Mouse (Mus musculus) intestine, embryonic 14.5 days (tissue): ENCODE data around the gene Tubb3. TPM values are rescaled to one million over a fixed set of nuclear protein-coding genes. Genes with fewer than 3 reads are reported as not detected.
"Not testable (repeated sequence)": the region's sequence is repeated elsewhere in the genome, so short reads cannot be mapped to it uniquely, and the experiment has no call there.

Experiments used
- ATAC-seq: fragments of 200-750 bp; cut with Nextera tagmentation; replicated peaks from 2 replicates; pipeline ENCODE4 v1.8.0; 2017; ENCODE audit warnings: low read depth, moderate number of reproducible peaks, moderate TSS enrichment, moderate library complexity; ENCODE audit not compliant: low FRiP score, low TSS enrichment
- DNase-seq: peaks from one replicate; pipeline ENCODE4 v3.0.0-alpha.2; 2018; ENCODE audit warnings: low spot score
- H3K27ac ChIP-seq: fragments of 300-500 bp; sonication (generic); 2 replicates; pipeline ENCODE4 v1.5.1; 2014; ENCODE audit warnings: low read depth, mild to moderate bottlenecking, control low read depth
- H3K27me3 ChIP-seq: fragments of 300-500 bp; sonication (generic); replicated peaks from 2 replicates; pipeline ENCODE4 v1.6.1; 2014; ENCODE audit warnings: low read length, control low read depth; ENCODE audit not compliant: control insufficient read depth, insufficient read depth
- H3K36me3 ChIP-seq: fragments of 300-500 bp; sonication (generic); 2 replicates; pipeline ENCODE4 v1.6.1; 2014; ENCODE audit warnings: low read length, control low read depth; ENCODE audit not compliant: control insufficient read depth, insufficient read depth
- H3K4me1 ChIP-seq: fragments of 300-500 bp; sonication (generic); replicated peaks from 2 replicates; pipeline ENCODE4 v1.6.1; 2014; ENCODE audit warnings: low read length, control low read depth, mixed read lengths; ENCODE audit not compliant: control insufficient read depth, insufficient read depth
- H3K4me2 ChIP-seq: fragments of 300-500 bp; sonication (generic); 2 replicates; pipeline ENCODE4 v1.6.1; 2014; ENCODE audit warnings: low read length
- H3K4me3 ChIP-seq: fragments of 300-500 bp; sonication (generic); 2 replicates; pipeline ENCODE4 v1.5.1; 2014; ENCODE audit warnings: low read depth, low read length, control low read depth, mixed read lengths
- H3K9ac ChIP-seq: fragments of 300-500 bp; sonication (generic); 2 replicates; pipeline ENCODE4 v1.6.1; 2014; ENCODE audit warnings: mild to moderate bottlenecking, low read length
- H3K9me3 ChIP-seq: fragments of 300-500 bp; sonication (generic); 2 replicates; pipeline ENCODE4 v1.6.1; 2016; ENCODE audit warnings: low read length, control low read depth; ENCODE audit not compliant: control insufficient read depth
- WGBS: fragments of 180-500 bp; shearing (Covaris S2); extraction: QIAGEN DNeasy Blood & Tissue Kit; methylation state at CpG from one replicate; pipeline ENCODE4 v1.1.7; 2014; 5-methylcytosine and 5-hydroxymethylcytosine counted together
- polyA plus RNA-seq: library from polyadenylated mRNA; unstranded; fragments of >200 nt; fragmentation: Nextera tagmentation; extraction: Ambion mirVana; gene quantifications from 2 replicates; pipeline ENCODE4 v1.2.1, GENCODE M21; 2014

Tubb3 gene
- polyA plus RNA-seq, 1 experiment from 2014 or later = 98.5 TPM

DNA sequence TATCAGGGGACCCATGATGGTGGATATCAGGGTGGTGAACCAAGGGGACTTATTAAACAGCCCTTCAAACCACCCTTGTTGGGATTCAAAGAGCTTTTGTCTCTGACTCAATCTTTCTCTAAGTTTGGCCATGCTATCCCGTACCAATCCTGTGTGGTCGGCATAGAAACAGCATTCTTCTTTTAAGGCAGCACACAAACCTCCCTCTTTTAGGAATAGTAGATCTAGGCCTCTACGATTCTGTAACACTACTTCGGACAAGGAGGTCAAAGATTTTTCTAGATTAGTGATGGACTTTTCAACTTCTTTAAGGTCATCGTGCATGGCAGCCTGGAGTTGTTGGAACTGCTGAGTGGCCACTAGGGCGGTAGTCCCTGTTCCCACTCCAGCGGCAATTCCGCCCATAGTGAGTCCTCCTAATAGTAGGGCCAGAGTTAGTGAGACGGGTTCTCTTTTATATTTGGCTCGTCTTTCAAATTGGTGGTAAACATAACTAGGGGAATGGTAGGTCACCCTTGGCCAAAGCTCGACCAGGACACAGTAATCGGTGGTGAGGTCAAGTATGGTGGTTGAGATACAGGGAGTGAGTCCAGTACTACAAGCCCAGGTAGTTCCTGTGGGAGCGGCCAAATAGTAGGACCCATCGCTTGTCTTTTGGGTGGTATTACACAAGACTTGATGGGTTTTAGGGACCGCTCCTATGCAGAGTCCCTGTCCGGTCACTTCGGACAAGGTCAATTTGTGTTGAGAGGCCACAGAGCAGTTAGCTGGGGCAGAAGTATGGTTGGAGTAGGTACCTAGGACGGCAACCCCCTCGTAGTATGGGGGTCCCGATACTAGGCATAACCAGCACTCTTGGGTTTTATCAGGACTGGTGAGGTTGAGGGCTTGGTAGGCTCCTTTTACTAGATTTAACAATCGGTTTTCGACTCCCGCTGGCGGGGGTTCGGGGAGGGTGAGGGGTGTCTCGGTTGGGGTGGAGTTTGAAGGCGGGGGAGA, 15.6 kb downstream of the Tubb3 start:
- 96% methylated on average over 27 of the region's 27 CpGs for whole genome bisulfite sequencing
- Histone ChIP-seq H3K27ac (no peak overlapping the region), H3K4me3 (no peak overlapping the region), H3K27me3 (no peaks in the 10 kb centered on the region), H3K36me3 (no peaks in the 10 kb centered on the region), H3K9ac (no peak overlapping the region), H3K4me1 (no peaks in the 10 kb centered on the region), H3K4me2 (no peak overlapping the region), H3K9me3 (peaks cover 40% of the 10 kb centered on the region)
- DNase-seq (no peak), ATAC-seq (no peak)

DNA sequence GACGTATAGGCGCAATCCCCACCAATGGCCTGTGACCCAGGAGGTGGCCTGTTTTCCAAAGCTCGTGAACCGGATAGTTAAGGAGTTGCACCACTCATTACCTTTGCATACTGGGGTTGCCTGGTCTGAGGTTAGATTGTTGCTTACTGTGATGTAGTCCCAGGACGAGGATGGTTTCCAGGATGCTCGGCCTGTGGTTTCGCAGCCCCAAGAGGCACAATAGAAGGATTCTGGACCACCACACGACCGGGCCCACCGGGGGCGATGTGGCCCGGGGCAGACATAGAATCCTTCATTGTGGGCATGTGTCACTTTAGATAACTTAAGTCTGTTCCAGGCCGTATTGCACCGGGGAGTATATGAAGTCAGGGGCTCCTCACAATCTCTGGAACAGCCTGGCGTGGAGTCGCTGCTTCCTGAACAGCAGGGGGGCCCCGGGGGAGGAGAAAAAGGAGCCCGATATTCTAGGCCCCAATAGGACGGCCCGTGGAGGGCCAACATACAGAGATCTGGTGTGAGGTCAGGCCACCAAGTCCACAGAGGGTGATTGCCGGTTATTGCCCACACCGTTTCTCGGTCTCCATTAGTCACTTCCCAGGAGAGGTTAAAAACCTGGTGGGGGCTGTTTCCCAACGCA, 16.5 kb downstream of the Tubb3 start:
- no peak overlapping the region for H3K27ac ChIP-seq
- H3K9me3 ChIP-seq = peaks cover 48% of the 10 kb centered on the region
- 97% methylated on average over 24 of the region's 24 CpGs for WGBS
- ATAC-seq = no peak
- no peaks in the 10 kb centered on the region for H3K27me3 ChIP-seq
- DNase-seq = no peak
- no peak overlapping the region for H3K9ac ChIP-seq
- H3K4me2 ChIP-seq = no peak overlapping the region
- H3K36me3 ChIP-seq = no peaks in the 10 kb centered on the region
- no peaks in the 10 kb centered on the region for H3K4me1 ChIP-seq
- no peak overlapping the region for H3K4me3 ChIP-seq

DNA sequence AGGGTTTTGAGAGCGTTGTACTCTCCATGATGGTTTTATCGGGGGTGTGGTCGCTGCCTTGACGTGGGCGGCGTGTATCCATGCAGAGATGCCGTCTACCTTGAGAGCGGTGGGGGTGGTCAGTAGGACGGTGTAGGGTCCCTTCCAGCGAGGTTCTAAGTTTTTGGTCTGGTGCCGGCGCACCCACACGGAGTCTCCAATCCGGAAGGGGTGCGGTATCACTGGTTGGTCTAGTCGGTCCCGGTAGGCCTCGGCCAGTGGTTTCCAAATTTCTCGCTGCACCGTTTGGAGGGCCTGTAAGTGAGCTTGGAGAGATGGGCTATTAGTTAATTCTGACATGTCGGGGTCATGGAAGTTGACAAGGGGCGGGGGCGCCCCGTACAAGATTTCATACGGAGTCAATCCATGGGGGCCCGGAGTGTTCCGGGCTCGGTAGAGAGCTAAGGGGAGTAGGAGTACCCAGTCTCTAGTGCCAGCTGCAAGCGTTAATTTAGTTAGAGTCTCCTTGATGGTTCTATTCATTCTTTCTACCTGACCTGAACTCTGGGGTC, 17.2 kb downstream of the Tubb3 start:
- Histone ChIP-seq H3K4me1 (no peaks in the 10 kb centered on the region), H3K9ac (no peak overlapping the region), H3K27ac (no peak overlapping the region), H3K9me3 (peaks cover 50% of the 10 kb centered on the region), H3K36me3 (no peaks in the 10 kb centered on the region), H3K27me3 (no peaks in the 10 kb centered on the region), H3K4me2 (no peak overlapping the region), H3K4me3 (no peak overlapping the region)
- no peak for DNase-seq
- ATAC-seq = no peak
- 97% methylated on average over 29 of the region's 29 CpGs for WGBS

DNA sequence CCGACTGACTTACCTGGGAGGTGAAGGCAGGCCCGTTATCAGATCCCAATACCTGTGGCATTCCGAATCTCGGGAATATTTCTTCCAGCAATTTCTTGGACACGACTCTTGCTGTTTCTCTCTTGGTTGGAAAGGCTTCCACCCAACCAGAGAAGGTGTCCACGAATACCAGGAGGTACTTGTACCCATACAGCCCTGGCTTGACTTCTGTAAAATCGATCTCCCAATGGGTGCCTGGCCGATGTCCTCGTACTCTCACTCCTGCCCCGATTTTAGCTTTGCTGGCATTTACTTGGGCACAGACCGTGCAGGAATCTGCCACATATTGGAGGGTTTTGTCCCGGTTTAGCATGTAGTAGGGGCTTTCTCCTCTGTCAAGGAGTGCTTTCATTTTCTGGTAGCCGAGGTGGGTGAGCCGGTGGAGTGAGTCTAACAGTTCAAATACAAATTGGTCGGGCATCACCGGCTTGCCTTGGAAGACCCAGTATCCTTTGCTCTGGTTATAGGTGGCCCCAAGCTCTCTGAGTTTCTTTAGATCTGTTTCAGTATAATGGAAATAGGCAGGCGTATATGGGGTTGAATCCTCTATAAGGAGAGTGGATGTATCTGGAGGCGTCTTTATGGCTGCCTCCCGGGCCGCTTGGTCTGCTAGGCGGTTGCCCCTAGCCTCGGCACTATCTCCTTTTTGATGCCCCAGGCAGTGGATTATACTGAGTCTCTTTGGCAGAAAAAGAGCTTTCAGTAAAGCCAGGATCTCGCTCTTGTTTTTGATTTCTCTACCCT, 17.9 kb downstream of the Tubb3 start:
- Histone ChIP-seq H3K9ac (no peak overlapping the region), H3K27ac (no peak overlapping the region), H3K4me3 (no peak overlapping the region), H3K9me3 (peaks cover 51% of the 10 kb centered on the region), H3K4me2 (no peak overlapping the region), H3K27me3 (no peaks in the 10 kb centered on the region), H3K4me1 (no peaks in the 10 kb centered on the region), H3K36me3 (no peaks in the 10 kb centered on the region)
- WGBS = 94% methylated on average over 23 of the region's 23 CpGs
- DNase-seq = no peak
- ATAC-seq = no peak

DNA sequence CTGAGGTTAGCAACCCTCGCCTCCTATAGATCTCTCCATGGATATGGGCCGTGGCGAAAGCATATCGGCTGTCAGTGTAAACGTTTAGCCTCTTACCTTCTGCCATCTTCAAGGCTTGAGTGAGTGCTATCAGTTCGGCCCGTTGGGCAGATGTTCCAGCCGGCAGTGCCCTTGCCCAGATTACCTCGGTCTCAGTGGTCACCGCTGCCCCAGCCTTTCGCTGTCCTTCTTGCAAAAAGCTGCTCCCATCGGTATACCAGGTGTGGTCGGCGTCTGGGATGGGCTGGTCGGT, 18.4 kb downstream of the Tubb3 start:
- 97% methylated on average over 15 of the region's 15 CpGs for WGBS
- not testable (repeated sequence) for DNase-seq, H3K4me1 ChIP-seq, H3K27ac ChIP-seq, H3K9ac ChIP-seq, H3K4me3 ChIP-seq, H3K27me3 ChIP-seq, H3K36me3 ChIP-seq, H3K4me2 ChIP-seq, ATAC-seq
- H3K9me3 ChIP-seq = peaks cover 51% of the 10 kb centered on the region

DNA sequence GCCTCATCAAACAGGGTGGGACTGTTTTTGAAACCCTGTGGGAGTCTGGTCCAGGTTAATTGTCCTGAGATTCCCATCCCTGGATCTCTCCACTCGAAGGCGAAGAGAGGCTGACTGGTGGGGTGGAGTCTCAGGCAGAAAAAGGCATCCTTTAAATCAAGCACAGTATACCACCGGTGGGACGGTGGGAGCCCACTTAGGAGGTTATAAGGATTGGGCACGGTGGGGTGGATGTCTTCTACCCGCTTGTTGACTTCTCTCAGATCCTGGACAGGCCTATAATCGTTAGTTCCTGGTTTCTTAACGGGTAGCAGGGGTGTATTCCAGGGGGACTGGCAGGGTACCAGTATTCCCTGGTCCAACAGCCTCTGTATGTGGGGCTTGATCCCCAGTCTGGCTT, 19.7 kb downstream of the Tubb3 start:
- peaks cover 51% of the 10 kb centered on the region for H3K9me3 ChIP-seq
- WGBS = 96% methylated on average over 8 of the region's 8 CpGs
- not testable (repeated sequence) for H3K9ac ChIP-seq, DNase-seq, H3K36me3 ChIP-seq, H3K4me2 ChIP-seq, H3K4me1 ChIP-seq, ATAC-seq, H3K4me3 ChIP-seq, H3K27me3 ChIP-seq, H3K27ac ChIP-seq

DNA sequence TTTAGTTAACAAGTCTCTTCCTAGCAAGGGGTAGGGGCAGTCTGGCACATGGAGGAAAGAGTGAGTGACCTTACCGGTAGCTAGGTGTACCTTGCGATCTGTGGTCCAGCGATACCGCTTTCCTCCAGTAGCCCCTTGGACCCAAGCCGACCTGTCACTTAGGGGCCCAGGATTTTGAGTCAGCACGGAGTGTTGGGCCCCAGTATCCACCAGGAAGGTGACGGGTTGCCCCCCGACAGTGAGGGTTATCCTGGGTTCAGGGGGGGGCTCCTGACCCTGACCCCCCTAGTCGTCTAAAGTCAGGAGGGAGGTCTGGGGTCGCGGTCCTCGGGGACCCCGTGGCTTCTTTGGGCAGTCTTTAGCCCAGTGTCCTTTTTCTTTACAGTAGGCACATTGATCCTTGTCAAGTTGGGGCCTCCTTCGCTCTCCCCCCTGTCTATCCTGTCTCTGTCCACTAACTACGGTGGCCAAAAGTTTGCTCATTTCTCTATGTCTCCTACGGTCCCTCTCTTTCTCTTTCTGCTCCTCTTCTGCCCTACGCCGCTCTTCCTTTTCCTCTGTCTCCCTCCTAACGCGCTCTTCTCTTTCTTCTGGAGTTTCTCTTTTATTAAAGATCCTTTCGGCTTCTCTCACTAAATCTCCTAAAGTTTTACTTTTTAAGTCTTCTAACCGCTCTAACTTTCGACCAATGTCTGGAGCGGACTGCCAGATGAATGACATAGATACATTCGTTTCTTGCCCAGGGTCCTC, 20.6 kb downstream of the Tubb3 start:
- Histone ChIP-seq H3K27me3 (no peaks in the 10 kb centered on the region), H3K4me2 (no peak overlapping the region), H3K36me3 (no peaks in the 10 kb centered on the region), H3K4me3 (no peak overlapping the region), H3K4me1 (no peaks in the 10 kb centered on the region), H3K9me3 (peaks cover 45% of the 10 kb centered on the region), H3K27ac (no peak overlapping the region), H3K9ac (no peak overlapping the region)
- WGBS = 97% methylated on average over 25 of the region's 25 CpGs
- no peak for DNase-seq
- no peak for ATAC-seq

DNA sequence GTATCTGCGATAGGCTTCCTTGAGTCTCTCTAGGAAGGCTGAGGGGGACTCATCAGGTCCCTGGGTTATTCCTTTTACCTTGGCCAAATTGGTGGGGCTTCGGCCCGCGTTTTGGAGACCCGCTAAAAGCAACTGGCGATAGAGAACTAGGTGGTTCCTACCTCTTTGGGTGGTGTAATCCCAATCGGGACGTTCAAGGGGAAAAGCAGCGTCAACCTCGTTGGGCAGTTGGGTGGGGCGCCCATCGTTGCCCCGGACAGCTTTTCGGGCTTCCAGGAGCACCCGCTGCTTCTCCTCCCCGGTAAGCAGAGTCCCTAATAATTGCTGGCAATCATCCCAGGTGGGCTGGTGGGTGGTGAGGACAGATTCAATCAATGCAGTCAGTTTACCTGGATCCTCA, 21.2 kb downstream of the Tubb3 start:
- Histone ChIP-seq H3K4me1 (no peaks in the 10 kb centered on the region), H3K9ac (no peak overlapping the region), H3K36me3 (no peaks in the 10 kb centered on the region), H3K9me3 (peaks cover 39% of the 10 kb centered on the region), H3K4me3 (no peak overlapping the region), H3K27me3 (no peaks in the 10 kb centered on the region), H3K27ac (no peak overlapping the region), H3K4me2 (no peak overlapping the region)
- ATAC-seq = no peak
- DNase-seq = no peak
- 95% methylated on average over 16 of the region's 16 CpGs for WGBS
